Mouse (Mus musculus) liver, postnatal 0 days (tissue): ENCODE results near the gene Echdc1. TPM values are rescaled to one million over a fixed set of nuclear protein-coding genes. Genes with fewer than 3 reads are reported as not detected.

ENCODE experiments used
- ATAC-seq: fragments of 200-750 bp; cut with Nextera tagmentation; 2 replicates; pipeline ENCODE4 v1.8.0; 2017; ENCODE audit warnings: mild to moderate bottlenecking, moderate library complexity
- DNase-seq: peaks from one replicate; pipeline ENCODE4 v3.0.0-alpha.2; 2016
- H3K27ac ChIP-seq: fragments of 300-500 bp; sonication (generic); 2 replicates; pipeline ENCODE4 v1.5.1; 2014; ENCODE audit warnings: antibody characterized with exemption, moderate library complexity, mild to moderate bottlenecking, low read depth
- H3K27me3 ChIP-seq: fragments of 300-500 bp; sonication (generic); 2 replicates; pipeline ENCODE4 v1.6.1; 2014; ENCODE audit warnings: low read length, control low read depth, mixed read lengths; ENCODE audit not compliant: insufficient read depth
- H3K36me3 ChIP-seq: fragments of 300-500 bp; sonication (generic); replicated peaks from 2 replicates; pipeline ENCODE4 v1.6.1; 2014; ENCODE audit warnings: mild to moderate bottlenecking, control low read depth, low read length, moderate library complexity, mixed read lengths; ENCODE audit not compliant: insufficient read depth
- H3K4me1 ChIP-seq: fragments of 300-500 bp; sonication (generic); 2 replicates; pipeline ENCODE4 v1.6.1; 2014; ENCODE audit warnings: antibody characterized with exemption, mild to moderate bottlenecking, control low read depth; ENCODE audit not compliant: insufficient read depth
- H3K4me2 ChIP-seq: fragments of 300-500 bp; sonication (generic); 2 replicates; pipeline ENCODE4 v1.6.1; 2014; ENCODE audit warnings: low read depth, mild to moderate bottlenecking, low read length, moderate library complexity, mixed read lengths
- H3K4me3 ChIP-seq: fragments of 300-500 bp; sonication (generic); 2 replicates; pipeline ENCODE4 v1.5.1; 2014; ENCODE audit warnings: low read depth, low read length
- H3K9ac ChIP-seq: fragments of 300-500 bp; sonication (generic); replicated peaks from 2 replicates; pipeline ENCODE4 v1.6.1; 2014; ENCODE audit warnings: mild to moderate bottlenecking, moderate library complexity
- H3K9me3 ChIP-seq: fragments of 300-500 bp; sonication (generic); 2 replicates; pipeline ENCODE4 v1.6.1; 2016; ENCODE audit warnings: mild to moderate bottlenecking, control low read depth, low read length, mixed read lengths
- CTCF ChIP-seq: sonication (generic); IDR thresholded peaks from 2 replicates; pipeline ENCODE4 v1.5.1; 2016; ENCODE audit warnings: antibody characterized with exemption, low read depth
- EP300 ChIP-seq: IDR thresholded peaks from 2 replicates; pipeline ENCODE4 v1.6.1; 2016; ENCODE audit warnings: antibody characterized with exemption, low read depth, mild to moderate bottlenecking
- WGBS: fragments of 180-500 bp; shearing (Covaris S2); extraction: QIAGEN DNeasy Blood & Tissue Kit; methylation state at CpG from one replicate; pipeline ENCODE4 v1.1.7; 2014; ENCODE audit not compliant: insufficient replicate concordance; 5-methylcytosine and 5-hydroxymethylcytosine counted together
- polyA plus RNA-seq: library from polyadenylated mRNA; unstranded; fragments of >200 nt; fragmentation: Nextera tagmentation; extraction: Ambion mirVana; gene quantifications from 2 replicates; pipeline ENCODE4 v1.2.1, GENCODE M21; 2015

Gene Echdc1
- polyA plus RNA-seq, 1 experiment from 2014 or later, result 14.2 TPM

- ATAC-seq, result no peak
- H3K4me1 ChIP-seq, result peaks cover 2% of the 10 kb centered on the region; the same call in 1 of the 2 replicates
- no peaks in the 10 kb centered on the region for H3K27me3 ChIP-seq
- H3K27ac ChIP-seq, result no peak overlapping the region
- 82% methylated on average over 7 of the region's 7 CpGs for WGBS
- peaks cover 18% of the 10 kb centered on the region for H3K36me3 ChIP-seq
- H3K4me3 ChIP-seq, result no peak overlapping the region
- DNase-seq, result no peak
- TF ChIP-seq CTCF (no peak), EP300 (no peak)
- H3K9me3 ChIP-seq, result no peaks in the 10 kb centered on the region
- no peak overlapping the region for H3K9ac ChIP-seq
- no peak overlapping the region for H3K4me2 ChIP-seq
Measured at GRCm38 (mm10) chr10:29354183-29354582, 41.2 kb downstream of the Echdc1 start.

- TF ChIP-seq EP300, result no peak
- no peak for TF ChIP-seq CTCF
- peaks cover 11% of the 10 kb centered on the region for H3K4me1 ChIP-seq
- no peak for DNase-seq
- no peaks in the 10 kb centered on the region for H3K36me3 ChIP-seq
- H3K9ac ChIP-seq, result peak overlapping the region; percentile 98
- H3K4me3 ChIP-seq, result peak overlapping the region; percentile 95
- 1% methylated on average over 6 of the region's 6 CpGs for whole genome bisulfite sequencing
- peak overlapping the region; percentile 78 for H3K4me2 ChIP-seq
- ATAC-seq, result 0 out of 2 replicates have a peak, but pooled peaks have one; percentile 0
- peak overlapping the region; percentile 100 for H3K27ac ChIP-seq
- H3K27me3 ChIP-seq, result no peaks in the 10 kb centered on the region
- no peaks in the 10 kb centered on the region for H3K9me3 ChIP-seq
Measured at GRCm38 (mm10) chr10:29361095-29361463, 48.1 kb downstream of the Echdc1 start.

- no peaks in the 10 kb centered on the region for H3K27me3 ChIP-seq
- TF ChIP-seq EP300 (no peak), CTCF (no peak)
- H3K9me3 ChIP-seq, result no peaks in the 10 kb centered on the region
- DNase-seq (peak; percentile 92), ATAC-seq (peak; percentile 97)
- peak overlapping the region; percentile 95 for H3K4me3 ChIP-seq
- H3K36me3 ChIP-seq, result no peaks in the 10 kb centered on the region
- under 1% methylated on average over 34 of the region's 100 CpGs for WGBS
- peak overlapping the region; percentile 100 for H3K27ac ChIP-seq
- peak overlapping the region; percentile 78 for H3K4me2 ChIP-seq
- peak overlapping the region; percentile 98 for H3K9ac ChIP-seq
- H3K4me1 ChIP-seq, result peaks cover 11% of the 10 kb centered on the region
Measured at GRCm38 (mm10) chr10:29361464-29362196, 48.7 kb downstream of the Echdc1 start.

- 6% methylated on average over 15 of the region's 15 CpGs for WGBS
- DNase-seq (no peak), ATAC-seq (no peak; the same call in 1 of the 2 replicates)
- Histone ChIP-seq H3K27ac (peak within 1 kb of the TSS; percentile 100), H3K27me3 (no peaks in the 10 kb centered on the region), H3K9ac (peak within 1 kb of the TSS; percentile 98), H3K36me3 (no peaks in the 10 kb centered on the region), H3K4me3 (peak within 1 kb of the TSS; percentile 95), H3K9me3 (no peaks in the 10 kb centered on the region), H3K4me2 (peak within 1 kb of the TSS; percentile 78), H3K4me1 (peaks cover 11% of the 10 kb centered on the region)
- TF ChIP-seq EP300 (no peak), CTCF (no peak)
Measured at GRCm38 (mm10) chr10:29362197-29362900, 49.4 kb downstream of the Echdc1 start, which contains the start of gene Rnf146. Gene Rnf146 (minus strand): TSS chr10:29362442.

GRCm38 (mm10) chr10:29374065-29374464, 61.1 kb downstream of the Echdc1 start:
- DNase-seq (no peak), ATAC-seq (no peak)
- 74% methylated on average over 5 of the region's 5 CpGs for WGBS
- H3K27ac ChIP-seq, result no peak overlapping the region
- no peaks in the 10 kb centered on the region for H3K36me3 ChIP-seq
- H3K4me2 ChIP-seq, result no peak overlapping the region
- H3K27me3 ChIP-seq, result no peaks in the 10 kb centered on the region
- H3K9me3 ChIP-seq, result no peaks in the 10 kb centered on the region
- no peaks in the 10 kb centered on the region for H3K4me1 ChIP-seq
- no peak overlapping the region for H3K9ac ChIP-seq
- H3K4me3 ChIP-seq, result no peak overlapping the region
- TF ChIP-seq CTCF (no peak), EP300 (no peak)

- Histone ChIP-seq H3K9ac (no peak overlapping the region), H3K9me3 (no peaks in the 10 kb centered on the region), H3K27me3 (no peaks in the 10 kb centered on the region), H3K4me3 (no peak overlapping the region), H3K27ac (no peak overlapping the region), H3K4me1 (no peaks in the 10 kb centered on the region), H3K4me2 (no peak overlapping the region), H3K36me3 (no peaks in the 10 kb centered on the region)
- TF ChIP-seq EP300, result no peak
- TF ChIP-seq CTCF, result no peak
- ATAC-seq (no peak), DNase-seq (no peak)
- WGBS, result 68% methylated on average over 2 of the region's 2 CpGs
Measured at GRCm38 (mm10) chr10:29381558-29381957, 68.6 kb downstream of the Echdc1 start.
